Mouse (Mus musculus): ENCODE results near the gene Slc25a17. TPM values are rescaled to one million over a fixed set of nuclear protein-coding genes. Genes with fewer than 3 reads are reported as not detected.

The Slc25a17 gene
- polyA plus RNA-seq, 1 experiment from 2014 or later: 93.7 TPM

GRCm38 (mm10) chr15:81310353-81310752 lies 50.3 kb downstream of the Slc25a17 start:
- Histone ChIP-seq H3K9me3 (no peaks in the 10 kb centered on the region), H3K4me1 (replicated peaks) (no peaks in the 10 kb centered on the region), H3K4me3 (no peak overlapping the region), H3K27me3 (ENCODE audit: insufficient read depth, poor library complexity, severe bottlenecking) (no peaks in the 10 kb centered on the region), H3K36me3 (peaks cover 4% of the 10 kb centered on the region; the same call in 1 of the 2 replicates), H3K27ac (no peak overlapping the region)
- WGBS: 94% methylated on average over 9 of the region's 9 CpGs
- no peak for DNase-seq (ENCODE audit: low spot score)

GRCm38 (mm10) chr15:81308038-81308437 lies 52.6 kb downstream of the Slc25a17 start:
- DNase-seq (ENCODE audit: low spot score): no peak
- Histone ChIP-seq H3K4me3 (no peak overlapping the region), H3K27ac (no peak overlapping the region), H3K9me3 (no peaks in the 10 kb centered on the region), H3K27me3 (ENCODE audit: insufficient read depth, poor library complexity, severe bottlenecking) (no peaks in the 10 kb centered on the region), H3K4me1 (replicated peaks) (no peaks in the 10 kb centered on the region), H3K36me3 (peaks cover 3% of the 10 kb centered on the region; the same call in 1 of the 2 replicates)
- 98% methylated on average over 7 of the region's 7 CpGs for WGBS

GRCm38 (mm10) chr15:81306501-81306900 lies 54.1 kb downstream of the Slc25a17 start:
- Histone ChIP-seq H3K27ac (no peak overlapping the region), H3K4me3 (no peak overlapping the region), H3K36me3 (no peaks in the 10 kb centered on the region), H3K27me3 (ENCODE audit: insufficient read depth, poor library complexity, severe bottlenecking) (no peaks in the 10 kb centered on the region), H3K9me3 (no peaks in the 10 kb centered on the region), H3K4me1 (replicated peaks) (no peaks in the 10 kb centered on the region)
- WGBS: 90% methylated on average over 6 of the region's 6 CpGs
- no peak for DNase-seq (ENCODE audit: low spot score)

GRCm38 (mm10) chr15:81305035-81305434 lies 55.6 kb downstream of the Slc25a17 start:
- Histone ChIP-seq H3K9me3 (no peaks in the 10 kb centered on the region), H3K27me3 (ENCODE audit: insufficient read depth, poor library complexity, severe bottlenecking) (no peaks in the 10 kb centered on the region), H3K27ac (no peak overlapping the region), H3K4me3 (no peak overlapping the region), H3K4me1 (replicated peaks) (no peaks in the 10 kb centered on the region), H3K36me3 (no peaks in the 10 kb centered on the region)
- 82% methylated on average over 8 of the region's 8 CpGs for WGBS
- DNase-seq (ENCODE audit: low spot score): no peak

GRCm38 (mm10) chr15:81304006-81304405 lies 56.6 kb downstream of the Slc25a17 start:
- no peaks in the 10 kb centered on the region for H3K9me3 ChIP-seq
- DNase-seq (ENCODE audit: low spot score): no peak
- no peaks in the 10 kb centered on the region for H3K36me3 ChIP-seq
- 95% methylated on average over 7 of the region's 7 CpGs for WGBS
- no peaks in the 10 kb centered on the region for H3K27me3 ChIP-seq (ENCODE audit: insufficient read depth, poor library complexity, severe bottlenecking)
- H3K4me3 ChIP-seq: no peak overlapping the region
- no peaks in the 10 kb centered on the region for H3K4me1 ChIP-seq (replicated peaks)
- no peak overlapping the region for H3K27ac ChIP-seq

DNA sequence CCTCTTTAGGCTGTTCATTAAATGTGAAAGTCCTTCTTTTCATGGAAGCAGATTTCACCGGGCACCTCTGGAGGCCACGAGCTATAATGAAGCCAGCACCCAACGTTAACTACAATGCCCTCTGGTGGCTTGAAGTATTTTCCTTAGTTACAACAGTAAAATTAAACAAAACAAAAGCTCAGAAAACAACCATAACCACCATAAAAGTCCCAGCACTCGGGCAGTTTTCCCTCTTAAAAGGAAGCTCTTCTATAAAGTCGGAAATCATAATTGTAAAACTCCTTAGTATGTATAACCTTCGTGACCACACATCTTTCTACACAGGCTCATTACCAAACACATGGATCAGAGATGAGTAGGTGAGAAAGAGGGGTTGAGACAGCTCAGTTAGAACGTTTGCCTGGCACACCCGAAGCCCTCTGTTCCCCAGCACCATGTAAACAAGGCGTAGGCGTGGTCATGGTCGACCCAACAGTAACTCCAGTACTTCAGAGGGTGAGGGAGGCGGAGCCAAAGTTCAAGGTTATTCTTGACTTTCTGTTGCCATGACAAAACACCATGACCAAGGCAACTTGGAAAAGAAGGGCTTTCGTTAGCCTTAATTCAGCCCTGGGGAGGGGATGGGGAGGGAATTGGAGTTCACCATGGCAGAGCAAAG lies 58.3 kb downstream of the Slc25a17 start:
- Histone ChIP-seq H3K27ac (no peak overlapping the region), H3K4me1 (replicated peaks) (no peaks in the 10 kb centered on the region), H3K4me3 (no peak overlapping the region), H3K36me3 (no peaks in the 10 kb centered on the region), H3K9me3 (no peaks in the 10 kb centered on the region), H3K27me3 (ENCODE audit: insufficient read depth, poor library complexity, severe bottlenecking) (no peaks in the 10 kb centered on the region)
- WGBS: 76% methylated on average over 13 of the region's 13 CpGs
- no peak for DNase-seq (ENCODE audit: low spot score)

DNA sequence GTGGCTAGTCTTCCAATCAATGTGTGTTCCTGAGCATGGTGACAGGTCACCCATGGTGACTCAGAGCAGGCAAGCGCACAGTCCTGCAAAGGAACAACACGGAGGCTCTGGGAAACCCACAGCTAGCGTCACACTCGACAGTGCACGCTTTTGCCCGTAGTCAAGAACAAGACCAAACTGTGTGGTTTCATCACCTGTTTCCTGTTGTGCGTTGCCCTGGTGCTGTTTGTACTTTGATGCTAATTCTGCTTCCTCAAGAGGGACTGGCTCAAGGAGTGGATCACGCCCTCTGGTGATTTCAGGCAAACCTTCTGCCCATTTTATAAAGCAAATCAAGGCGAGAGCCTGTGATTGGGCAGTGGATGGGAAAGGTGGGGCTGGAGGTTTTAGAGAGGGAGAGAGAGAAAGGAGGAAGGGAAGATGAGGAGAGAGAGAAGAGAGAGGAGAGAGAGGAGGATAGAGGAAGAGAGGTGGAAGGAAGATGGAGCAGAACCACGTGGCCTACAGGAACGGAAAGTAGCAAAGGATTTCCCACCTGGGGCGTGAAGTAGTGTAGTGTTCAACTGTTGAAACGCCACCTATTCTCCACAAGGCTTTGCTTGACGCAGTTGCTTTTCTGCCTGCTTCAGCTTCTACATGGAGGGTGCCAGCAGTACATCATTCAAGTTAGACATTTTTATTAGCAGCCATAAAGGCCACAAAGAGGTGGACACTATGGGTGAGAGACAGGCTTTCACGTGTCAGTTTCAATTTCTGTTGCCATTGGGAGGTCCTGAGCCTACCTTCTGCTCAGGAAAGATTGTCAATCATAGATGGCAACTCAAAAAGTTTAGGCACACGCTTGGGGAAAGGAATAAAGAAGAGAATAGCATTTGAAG lies 59.2 kb downstream of the Slc25a17 start:
- no peak for DNase-seq (ENCODE audit: low spot score)
- H3K27me3 ChIP-seq (ENCODE audit: insufficient read depth, poor library complexity, severe bottlenecking): no peaks in the 10 kb centered on the region
- no peaks in the 10 kb centered on the region for H3K4me1 ChIP-seq (replicated peaks)
- no peaks in the 10 kb centered on the region for H3K9me3 ChIP-seq
- WGBS: 73% methylated on average over 16 of the region's 16 CpGs
- no peak overlapping the region for H3K27ac ChIP-seq
- no peak overlapping the region for H3K4me3 ChIP-seq
- H3K36me3 ChIP-seq: no peaks in the 10 kb centered on the region

DNA sequence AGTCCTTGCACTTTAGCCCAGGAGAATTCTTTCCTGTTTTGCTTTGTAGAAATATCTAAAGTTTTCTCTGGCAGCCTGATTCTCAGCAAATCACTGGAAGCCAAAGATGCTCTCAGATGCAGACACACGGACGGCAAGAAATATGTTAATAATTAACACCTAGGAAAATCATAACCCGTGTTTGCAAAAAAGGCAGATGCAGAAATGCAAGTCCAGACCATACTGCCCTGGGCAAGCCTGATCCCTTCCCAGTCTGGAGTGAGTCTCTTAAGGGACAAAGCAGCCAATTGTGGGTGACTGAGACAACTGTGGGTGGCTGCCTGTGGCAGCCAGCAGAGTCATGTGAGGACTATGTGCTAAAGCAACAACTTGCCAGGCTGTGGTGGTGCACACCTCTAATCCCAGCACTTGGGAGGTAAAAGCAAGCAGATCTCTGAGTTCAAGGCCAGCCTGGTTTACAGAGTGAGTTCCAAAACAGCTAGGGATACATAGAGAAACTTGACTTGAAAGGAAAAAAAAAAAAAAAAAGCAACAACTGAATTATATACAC lies 60.0 kb downstream of the Slc25a17 start:
- Histone ChIP-seq H3K27ac (no peak overlapping the region), H3K4me3 (no peak overlapping the region), H3K36me3 (no peaks in the 10 kb centered on the region), H3K9me3 (no peaks in the 10 kb centered on the region), H3K4me1 (replicated peaks) (no peaks in the 10 kb centered on the region), H3K27me3 (ENCODE audit: insufficient read depth, poor library complexity, severe bottlenecking) (no peaks in the 10 kb centered on the region)
- WGBS: 85% methylated on average over 3 of the region's 3 CpGs
- DNase-seq (ENCODE audit: low spot score): no peak

DNA sequence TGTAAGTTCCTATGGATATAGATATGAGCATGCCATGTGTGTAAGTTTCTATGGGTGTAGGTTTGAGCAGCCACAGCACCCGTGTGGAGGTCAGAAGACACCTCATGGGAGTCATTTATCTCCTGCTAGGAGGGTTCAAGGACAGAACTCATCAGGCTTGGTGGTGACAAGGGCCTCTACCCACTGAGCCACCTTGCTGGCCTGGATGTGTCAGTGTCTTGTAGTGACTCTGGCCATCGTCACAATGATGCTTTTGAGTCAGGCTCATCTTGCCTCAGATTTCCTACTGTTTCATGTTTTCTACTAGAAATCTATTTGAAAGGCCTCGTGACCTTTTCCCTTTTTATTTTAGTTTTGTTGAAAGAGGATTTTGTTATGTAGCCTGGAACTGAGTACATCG lies 61.1 kb downstream of the Slc25a17 start:
- WGBS: 84% methylated on average over 4 of the region's 4 CpGs

GRCm38 (mm10) chr15:81298213-81298612 lies 62.4 kb downstream of the Slc25a17 start:
- no peak overlapping the region for H3K27ac ChIP-seq
- no peaks in the 10 kb centered on the region for H3K27me3 ChIP-seq (ENCODE audit: insufficient read depth, poor library complexity, severe bottlenecking)
- no peaks in the 10 kb centered on the region for H3K36me3 ChIP-seq
- 79% methylated on average over 6 of the region's 6 CpGs for WGBS
- H3K9me3 ChIP-seq: no peaks in the 10 kb centered on the region
- no peak for DNase-seq (ENCODE audit: low spot score)
- no peaks in the 10 kb centered on the region for H3K4me1 ChIP-seq (replicated peaks)
- H3K4me3 ChIP-seq: no peak overlapping the region

More for the DNA sequence above, 61.1 kb downstream of the Slc25a17 start:
- no peaks in the 10 kb centered on the region for H3K27me3 ChIP-seq (ENCODE audit: insufficient read depth, poor library complexity, severe bottlenecking)
- no peak for DNase-seq (ENCODE audit: low spot score)
- no peaks in the 10 kb centered on the region for H3K36me3 ChIP-seq
- H3K4me1 ChIP-seq (replicated peaks): no peaks in the 10 kb centered on the region
- H3K27ac ChIP-seq: no peak overlapping the region
- no peaks in the 10 kb centered on the region for H3K9me3 ChIP-seq
- H3K4me3 ChIP-seq: no peak overlapping the region

DNA sequence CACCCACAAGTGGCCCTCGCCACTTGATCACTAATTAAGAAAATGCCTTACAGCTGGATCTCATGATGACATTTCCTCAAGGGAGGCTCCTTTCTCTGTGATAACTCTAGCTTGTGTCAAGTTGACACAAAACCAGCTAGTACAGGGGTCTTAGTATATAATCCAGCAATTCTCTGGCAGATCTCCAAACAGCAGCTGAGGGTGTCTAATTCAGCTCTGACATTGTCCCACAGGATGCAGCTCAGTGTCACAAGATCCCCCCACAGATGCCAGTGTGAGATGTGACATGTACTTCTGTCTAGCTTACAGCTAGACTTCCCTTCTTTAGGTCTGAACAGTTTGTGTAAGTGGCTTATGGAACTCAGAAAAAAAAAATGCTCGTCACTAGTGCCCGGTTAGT lies 63.1 kb downstream of the Slc25a17 start:
- no peaks in the 10 kb centered on the region for H3K27me3 ChIP-seq (ENCODE audit: insufficient read depth, poor library complexity, severe bottlenecking)
- WGBS: 93% methylated on average over 3 of the region's 3 CpGs
- no peak overlapping the region for H3K27ac ChIP-seq
- no peak overlapping the region for H3K4me3 ChIP-seq
- H3K4me1 ChIP-seq (replicated peaks): no peaks in the 10 kb centered on the region
- no peaks in the 10 kb centered on the region for H3K9me3 ChIP-seq
- no peaks in the 10 kb centered on the region for H3K36me3 ChIP-seq
- no peak for DNase-seq (ENCODE audit: low spot score)

- DNase-seq (ENCODE audit: low spot score): no peak
- H3K4me3 ChIP-seq: no peak overlapping the region
- H3K27me3 ChIP-seq (ENCODE audit: insufficient read depth, poor library complexity, severe bottlenecking): no peaks in the 10 kb centered on the region
- no peaks in the 10 kb centered on the region for H3K36me3 ChIP-seq
- H3K4me1 ChIP-seq (replicated peaks): no peaks in the 10 kb centered on the region
- H3K27ac ChIP-seq: no peak overlapping the region
- no peaks in the 10 kb centered on the region for H3K9me3 ChIP-seq
- WGBS: 96% methylated on average over 10 of the region's 10 CpGs
Observed at GRCm38 (mm10) chr15:81294897-81295296, 65.7 kb downstream of the Slc25a17 start.

- Histone ChIP-seq H3K4me3 (no peak overlapping the region), H3K27ac (no peak overlapping the region), H3K36me3 (no peaks in the 10 kb centered on the region), H3K27me3 (ENCODE audit: insufficient read depth, poor library complexity, severe bottlenecking) (no peaks in the 10 kb centered on the region), H3K9me3 (no peaks in the 10 kb centered on the region), H3K4me1 (replicated peaks) (no peaks in the 10 kb centered on the region)
- WGBS: 83% methylated on average over 12 of the region's 12 CpGs
- no peak for DNase-seq (ENCODE audit: low spot score)
Observed at GRCm38 (mm10) chr15:81294386-81294785, 66.2 kb downstream of the Slc25a17 start.
